Mouse (Mus musculus): ENCODE results near the gene P3h3.

DNA sequence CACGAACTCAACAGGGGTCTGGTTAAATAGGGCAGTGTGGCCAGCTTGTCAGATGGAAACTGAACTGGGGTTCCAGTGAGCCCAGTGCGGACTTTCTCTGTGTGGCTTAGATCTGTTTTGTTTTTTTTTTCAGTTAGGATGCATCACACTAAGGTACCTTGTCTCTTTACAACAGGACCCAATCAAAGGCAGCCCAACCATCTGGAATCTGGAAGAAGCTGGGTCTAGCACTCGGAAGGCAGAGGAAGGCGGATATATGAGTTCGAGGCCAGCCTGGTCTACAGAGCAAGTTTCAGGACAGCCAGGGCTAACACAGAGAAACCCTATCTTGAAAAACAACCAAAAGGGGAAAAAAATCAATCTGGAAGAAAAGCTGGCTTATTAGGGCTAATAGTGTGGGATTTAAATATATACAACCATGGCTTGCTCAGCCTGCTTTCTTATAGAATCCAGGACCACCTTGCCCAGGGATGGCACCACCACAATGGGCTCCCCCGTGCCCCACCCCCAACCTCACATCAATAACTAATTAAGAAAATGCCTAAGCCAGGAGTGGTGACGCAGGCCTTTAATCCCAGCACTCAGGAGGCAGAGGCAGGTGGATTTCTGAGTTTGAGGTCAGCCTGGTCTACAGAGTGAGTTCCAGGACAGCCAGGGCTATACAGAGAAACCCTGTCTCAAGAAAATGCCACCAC, 51.0 kb downstream of the P3h3 start:
- TF ChIP-seq MAX (IDR thresholded peaks at IDR 0.05; ENCODE audit: low read depth) (no peak), POLR2A (IDR thresholded peaks at IDR 0.05; ENCODE audit: insufficient read length, low read depth) (no peak), TCF3 (IDR thresholded peaks at IDR 0.05; ENCODE audit: insufficient read length, low read depth) (no peak), USF1 (IDR thresholded peaks at IDR 0.05; ENCODE audit: low read depth) (no peak), TCF12 (IDR thresholded peaks at IDR 0.05; ENCODE audit: insufficient read depth, poor library complexity, severe bottlenecking) (no peak), E2F4 (IDR thresholded peaks at IDR 0.05; ENCODE audit: insufficient read depth) (no peak), MYOD1 (IDR thresholded peaks at IDR 0.05; ENCODE audit: control insufficient read depth in 1 of 3, insufficient read length in 2 of 3, low read depth in 2 of 3) (no peak)

Data from myocyte (in vitro differentiated cells).